Mouse (Mus musculus): ENCODE results near the gene AY074887.
A peak's percentile ranks its signal among the peaks of the same experiment; 100 is the strongest.
"Not testable (repeated sequence)": the region's sequence is repeated elsewhere in the genome, so short reads cannot be mapped to it uniquely, and the experiment has no call there.

Gene AY074887

GRCm38 (mm10) chr9:54950575-54951321 lies at the start of gene AY074887, which contains the start of gene Psma4:
Gene AY074887 (minus strand): TSS chr9:54950998.
Gene Psma4 (plus strand): TSS chr9:54950790.
- peak; percentile 81 to 84 for DNase-seq

- no peak for DNase-seq
Measured at GRCm38 (mm10) chr9:54995645-54996044, 44.8 kb upstream of the AY074887 start.

GRCm38 (mm10) chr9:54994381-54994780 lies 43.6 kb upstream of the AY074887 start:
- DNase-seq = no peak

- DNase-seq = no peak
Measured at GRCm38 (mm10) chr9:54990362-54990761, 39.6 kb upstream of the AY074887 start.

- DNase-seq = no peak
Measured at GRCm38 (mm10) chr9:54982401-54982800, 31.6 kb upstream of the AY074887 start.

- DNase-seq = peak; percentile 18 to 21
Measured at GRCm38 (mm10) chr9:54981291-54982191, 30.7 kb upstream of the AY074887 start.

GRCm38 (mm10) chr9:54980674-54981073 lies 29.9 kb upstream of the AY074887 start, which contains the start of gene Chrna5:
Gene Chrna5 (plus strand): TSS chr9:54980880.
- DNase-seq = no peak

GRCm38 (mm10) chr9:54969972-54970637 lies 19.3 kb upstream of the AY074887 start:
- no peak for DNase-seq

- no peak for DNase-seq
Measured at GRCm38 (mm10) chr9:54963669-54964068, 12.9 kb upstream of the AY074887 start.

- no peak for DNase-seq
Measured at GRCm38 (mm10) chr9:54961059-54961458, 10.3 kb upstream of the AY074887 start.

GRCm38 (mm10) chr9:54950162-54950561 lies 636 bp downstream of the AY074887 start:
- DNase-seq = not testable (repeated sequence)

GRCm38 (mm10) chr9:54949465-54949864 lies 1.3 kb downstream of the AY074887 start:
- DNase-seq = no peak

GRCm38 (mm10) chr9:54946256-54946655 lies 4.5 kb downstream of the AY074887 start:
- DNase-seq = no peak

GRCm38 (mm10) chr9:54944467-54944866 lies 6.3 kb downstream of the AY074887 start:
- no peak for DNase-seq

- no peak for DNase-seq
Measured at GRCm38 (mm10) chr9:54942071-54942470, 8.7 kb downstream of the AY074887 start.

- no peak for DNase-seq
Measured at GRCm38 (mm10) chr9:54932379-54932778, 18.4 kb downstream of the AY074887 start.

- no peak for DNase-seq
Measured at GRCm38 (mm10) chr9:54931765-54932164, 19.0 kb downstream of the AY074887 start.

- no peak for DNase-seq
Measured at GRCm38 (mm10) chr9:54930741-54931140, 20.1 kb downstream of the AY074887 start.

GRCm38 (mm10) chr9:54919946-54920345 lies 30.9 kb downstream of the AY074887 start:
- DNase-seq = no peak

- DNase-seq = no peak
Measured at GRCm38 (mm10) chr9:54918781-54919180, 32.0 kb downstream of the AY074887 start.

GRCm38 (mm10) chr9:54918191-54918590 lies 32.6 kb downstream of the AY074887 start:
- no peak for DNase-seq

GRCm38 (mm10) chr9:54917010-54917677 lies 33.7 kb downstream of the AY074887 start, which contains the start of gene Hykk:
Gene Hykk (plus strand): TSS chr9:54917283.
- peak; percentile 60 to 77 for DNase-seq
